Comparison of ENCODE assay signal across 8 mouse cellular contexts in the genomic region with DNA sequence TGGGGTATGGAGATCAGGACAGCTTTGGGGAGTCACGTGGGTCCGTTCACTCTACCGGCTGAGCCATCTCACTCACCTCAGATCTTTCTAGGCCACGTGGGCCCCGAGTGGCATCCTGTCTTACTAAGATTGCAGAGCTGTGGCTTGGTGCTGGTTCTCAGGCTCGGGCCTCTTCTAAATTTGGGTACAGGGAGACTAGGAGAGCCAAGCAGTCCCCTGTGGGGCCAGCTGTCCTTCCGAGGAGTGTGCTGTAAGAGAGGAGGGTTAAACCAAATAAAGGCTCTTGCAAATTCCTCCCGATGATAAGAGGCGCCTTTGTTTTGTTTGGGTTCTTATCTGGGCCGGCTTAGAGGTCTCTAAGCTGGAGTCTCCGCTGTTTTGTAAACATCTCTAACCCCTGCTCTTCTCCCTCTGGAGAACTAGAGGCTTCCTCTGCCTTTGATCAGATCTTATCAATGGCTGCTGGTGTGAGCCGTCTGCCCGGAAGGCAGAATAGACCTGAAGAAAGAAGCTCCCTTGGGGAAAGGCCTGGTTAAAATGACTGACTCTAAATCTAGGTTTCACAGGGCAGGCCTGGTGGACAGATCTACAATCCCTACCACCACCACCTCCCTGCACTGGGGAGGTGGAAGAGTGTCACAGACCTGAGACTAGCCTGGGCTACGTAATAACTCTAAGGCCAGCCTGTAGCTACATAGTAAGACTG. TPM values are rescaled to one million over a fixed set of nuclear protein-coding genes. Genes with fewer than 3 reads are reported as not detected.
A peak's percentile ranks its signal among the peaks of the same experiment; 100 is the strongest.
DNase-seq lines count a peak whose midpoint lies in the region; ATAC-seq and TF ChIP-seq lines count a peak whose summit lies in the region.

No protein-coding gene starts in this region.

- H3K36me3 ChIP-seq in midbrain, embryonic 10.5 days, result peaks cover 57% of the 10 kb centered on the region
- no peaks in the 10 kb centered on the region for H3K36me3 ChIP-seq in midbrain, embryonic 16.5 days (ENCODE audit: control insufficient read depth, insufficient read depth, low read length)
- H3K36me3 ChIP-seq in liver, embryonic 13.5 days, result peaks cover 12% of the 10 kb centered on the region; the same call in 1 of the 2 replicates
- no peaks in the 10 kb centered on the region for H3K36me3 ChIP-seq in stomach, embryonic 16.5 days (ENCODE audit: control insufficient read depth, insufficient read depth, low read length)

- WGBS in cerebellum, adult 2 months, result 36% methylated on average over 14 of the region's 14 CpGs
- WGBS in midbrain, embryonic 10.5 days, result 12% methylated on average over 14 of the region's 14 CpGs
- WGBS in midbrain, embryonic 16.5 days, result 19% methylated on average over 14 of the region's 14 CpGs
- WGBS in liver, embryonic 13.5 days (ENCODE audit: insufficient replicate concordance), result 8% methylated on average over 14 of the region's 14 CpGs
- 24% methylated on average over 14 of the region's 14 CpGs for WGBS in stomach, embryonic 16.5 days

- DNase-seq in cerebellum, adult 9-10 months, result peak; percentile 29
- DNase-seq in cerebellum, adult 2 months, result no peak
- DNase-seq in midbrain, embryonic 10.5 days (ENCODE audit: low spot score), result peak; percentile 28
- peak; percentile 17 for DNase-seq in liver, embryonic 13.5 days
- no peak for DNase-seq in kidney, postnatal 25 days
- DNase-seq in layer of hippocampus, adult 11-12 months (ENCODE audit: low spot score), result no peak

- no peak overlapping the region for H3K4me3 ChIP-seq in cerebellum, adult 2 months (replicated peaks; ENCODE audit: insufficient read depth, low read depth, low read length)
- no peak overlapping the region for H3K4me3 ChIP-seq in midbrain, embryonic 10.5 days
- no peak overlapping the region for H3K4me3 ChIP-seq in midbrain, embryonic 16.5 days (ENCODE audit: low read depth, low read length)
- no peak overlapping the region for H3K4me3 ChIP-seq in liver, embryonic 13.5 days (replicated peaks)
- H3K4me3 ChIP-seq in stomach, embryonic 16.5 days (replicated peaks; ENCODE audit: low read length), result no peak overlapping the region

- no peaks in the 10 kb centered on the region for H3K9me3 ChIP-seq in midbrain, embryonic 10.5 days (replicated peaks)
- no peaks in the 10 kb centered on the region for H3K9me3 ChIP-seq in midbrain, embryonic 16.5 days (replicated peaks; ENCODE audit: control insufficient read depth, low read length, poor library complexity, severe bottlenecking)
- no peaks in the 10 kb centered on the region for H3K9me3 ChIP-seq in liver, embryonic 13.5 days (replicated peaks)
- no peaks in the 10 kb centered on the region for H3K9me3 ChIP-seq in stomach, embryonic 16.5 days (replicated peaks; ENCODE audit: control insufficient read depth, low read length)

- no peak overlapping the region for H3K4me2 ChIP-seq in midbrain, embryonic 16.5 days (ENCODE audit: low read length)
- peak overlapping the region; percentile 37; the same call in 1 of the 2 replicates for H3K4me2 ChIP-seq in liver, embryonic 13.5 days
- H3K4me2 ChIP-seq in stomach, embryonic 16.5 days (ENCODE audit: low read depth, low read length), result no peak overlapping the region

- no peak overlapping the region for H3K27ac ChIP-seq in cerebellum, adult 2 months (ENCODE audit: insufficient read depth, low read length)
- H3K27ac ChIP-seq in midbrain, embryonic 10.5 days (replicated peaks), result peak overlapping the region; percentile 79
- H3K27ac ChIP-seq in midbrain, embryonic 16.5 days (ENCODE audit: low read length), result no peak overlapping the region
- peak overlapping the region; percentile 68 for H3K27ac ChIP-seq in liver, embryonic 13.5 days
- peak overlapping the region; percentile 21; the same call in 1 of the 2 replicates for H3K27ac ChIP-seq in stomach, embryonic 16.5 days (ENCODE audit: low read length)

- TF ChIP-seq POLR2A in cerebellum, adult 2 months (IDR thresholded peaks at IDR 0.05; ENCODE audit: borderline replicate concordance, insufficient read depth, low read length), result no peak

- H3K27me3 ChIP-seq in cerebellum, adult 2 months (ENCODE audit: control insufficient read depth, insufficient read depth, low read length), result no peaks in the 10 kb centered on the region
- no peaks in the 10 kb centered on the region for H3K27me3 ChIP-seq in midbrain, embryonic 10.5 days (ENCODE audit: low read depth, poor library complexity, severe bottlenecking)
- H3K27me3 ChIP-seq in midbrain, embryonic 16.5 days (ENCODE audit: control insufficient read depth, insufficient read depth, low read depth, low read length), result no peaks in the 10 kb centered on the region
- no peaks in the 10 kb centered on the region for H3K27me3 ChIP-seq in liver, embryonic 13.5 days
- no peaks in the 10 kb centered on the region for H3K27me3 ChIP-seq in stomach, embryonic 16.5 days (ENCODE audit: control insufficient read depth, insufficient read depth, low read length)

- no peak for ATAC-seq in midbrain, embryonic 16.5 days
- peak; percentile 35 for ATAC-seq in liver, embryonic 13.5 days (ENCODE audit: low read depth)
- ATAC-seq in stomach, embryonic 16.5 days (ENCODE audit: insufficient read depth, low FRiP score), result no peak

- peaks cover 27% of the 10 kb centered on the region for H3K4me1 ChIP-seq in cerebellum, adult 2 months (ENCODE audit: control insufficient read depth, insufficient read depth, low read length)
- H3K4me1 ChIP-seq in midbrain, embryonic 10.5 days, result peaks cover 74% of the 10 kb centered on the region
- H3K4me1 ChIP-seq in midbrain, embryonic 16.5 days (ENCODE audit: control insufficient read depth, insufficient read depth, low read length), result peaks cover 8% of the 10 kb centered on the region; the same call in 1 of the 2 replicates
- peaks cover 69% of the 10 kb centered on the region for H3K4me1 ChIP-seq in liver, embryonic 13.5 days (replicated peaks)
- H3K4me1 ChIP-seq in stomach, embryonic 16.5 days (ENCODE audit: control insufficient read depth, insufficient read depth, low read length), result peaks cover 20% of the 10 kb centered on the region; the same call in 1 of the 2 replicates

- TF ChIP-seq CTCF in cerebellum, adult 2 months (IDR thresholded peaks at IDR 0.05; ENCODE audit: borderline replicate concordance, insufficient read depth, low read depth, low read length), result no peak

- H3K9ac ChIP-seq in midbrain, embryonic 16.5 days (ENCODE audit: low read depth, low read length), result no peak overlapping the region
- peak overlapping the region; percentile 34; the same call in 1 of the 2 replicates for H3K9ac ChIP-seq in liver, embryonic 13.5 days
- no peak overlapping the region; the same call in 1 of the 2 replicates for H3K9ac ChIP-seq in stomach, embryonic 16.5 days (ENCODE audit: low read length)

RNA-seq across cellular contexts. Expression of a gene that starts 14.9 kb away (rescaled TPM):
- polyA plus RNA-seq in cerebellum, adult 2 months (2012; rRNA removed), result 14.2 and 15.4 TPM in 2 replicates
- polyA plus RNA-seq in midbrain, embryonic 10.5 days (2016; fragmentation: Nextera tagmentation; extraction: Ambion mirVana), result 3.7 and 5.3 TPM in 2 replicates
- polyA plus RNA-seq in midbrain, embryonic 16.5 days (2015; fragmentation: Nextera tagmentation; extraction: Ambion mirVana), result 6.0 and 6.7 TPM in 2 replicates
- 1.7 and 1.8 TPM in 2 replicates for polyA plus RNA-seq in liver, embryonic 13.5 days (2015; fragmentation: Nextera tagmentation; extraction: Ambion mirVana)
- polyA plus RNA-seq in stomach, embryonic 16.5 days (2015; fragmentation: Nextera tagmentation; extraction: Ambion mirVana), result 3.5 and 3.7 TPM in 2 replicates

RNA-seq across cellular contexts. Expression of a gene that starts 47.5 kb away (rescaled TPM):
- 30.3 and 32.7 TPM in 2 replicates for polyA plus RNA-seq in cerebellum, adult 2 months (2012; rRNA removed)
- polyA plus RNA-seq in midbrain, embryonic 10.5 days (2016; fragmentation: Nextera tagmentation; extraction: Ambion mirVana), result 12.3 and 14.6 TPM in 2 replicates
- polyA plus RNA-seq in midbrain, embryonic 16.5 days (2015; fragmentation: Nextera tagmentation; extraction: Ambion mirVana), result 12.2 and 14.1 TPM in 2 replicates
- polyA plus RNA-seq in liver, embryonic 13.5 days (2015; fragmentation: Nextera tagmentation; extraction: Ambion mirVana), result 4.5 and 5.0 TPM in 2 replicates
- polyA plus RNA-seq in stomach, embryonic 16.5 days (2015; fragmentation: Nextera tagmentation; extraction: Ambion mirVana), result 9.5 and 10.4 TPM in 2 replicates

Comparison
In these comparisons a context has a peak if more than half of its experiments do, and no peak if none do; other contexts are left out.
1. DNase-seq: peak in cerebellum, adult 9-10 months (single experiment), midbrain, embryonic 10.5 days (single experiment) and liver, embryonic 13.5 days (single experiment); none in cerebellum, adult 2 months (0 of 2), kidney, postnatal 25 days (0 of 2) and layer of hippocampus, adult 11-12 months (single experiment).
2. H3K27ac ChIP-seq: peak in midbrain, embryonic 10.5 days (single experiment), liver, embryonic 13.5 days (single experiment) and stomach, embryonic 16.5 days (single experiment); none in cerebellum, adult 2 months (single experiment) and midbrain, embryonic 16.5 days (single experiment).